Mouse (Mus musculus): Measurements from ENCODE around the gene Serpina12. TPM values are rescaled to one million over a fixed set of nuclear protein-coding genes. Genes with fewer than 3 reads are reported as not detected.

Serpina12 gene
- polyA plus RNA-seq, 1 experiment from 2014 or later = not detected

Other genes with a start within 250 kb of the Serpina12 start
- gene Serpina1b, start 214.1 kb downstream of the Serpina12 start, polyA plus RNA-seq (2016; fragmentation: Nextera tagmentation; extraction: Ambion mirVana) = 0.10 TPM in 1 of 2 replicates, not detected in the other
- not detected in 2 replicates for gene Serpina1a, start 180.9 kb downstream of the Serpina12 start, polyA plus RNA-seq (2016; fragmentation: Nextera tagmentation; extraction: Ambion mirVana)
- gene Serpina1c, start 139.6 kb downstream of the Serpina12 start, polyA plus RNA-seq (2016; fragmentation: Nextera tagmentation; extraction: Ambion mirVana) = not detected in 2 replicates
- not detected in 2 replicates for gene Serpina1e, start 85.5 kb downstream of the Serpina12 start, polyA plus RNA-seq (2016; fragmentation: Nextera tagmentation; extraction: Ambion mirVana)
- gene Serpina11, start 54.5 kb downstream of the Serpina12 start, polyA plus RNA-seq (2016; fragmentation: Nextera tagmentation; extraction: Ambion mirVana) = not detected in 2 replicates
- gene Serpina9, start 30.7 kb downstream of the Serpina12 start, polyA plus RNA-seq (2016; fragmentation: Nextera tagmentation; extraction: Ambion mirVana) = not detected in 2 replicates
- not detected in 2 replicates for gene Serpina5, start 56.7 kb upstream of the Serpina12 start, polyA plus RNA-seq (2016; fragmentation: Nextera tagmentation; extraction: Ambion mirVana)
- not detected in 2 replicates for gene Serpina3a, start 68.3 kb upstream of the Serpina12 start, polyA plus RNA-seq (2016; fragmentation: Nextera tagmentation; extraction: Ambion mirVana)
- not detected in 2 replicates for gene Serpina3b, start 83.6 kb upstream of the Serpina12 start, polyA plus RNA-seq (2016; fragmentation: Nextera tagmentation; extraction: Ambion mirVana)
- not detected in 2 replicates for gene Serpina3c, start 109.4 kb upstream of the Serpina12 start, polyA plus RNA-seq (2016; fragmentation: Nextera tagmentation; extraction: Ambion mirVana)
- 0.11 and 0.32 TPM in 2 replicates for gene Serpina3f, start 170.1 kb upstream of the Serpina12 start, polyA plus RNA-seq (2016; fragmentation: Nextera tagmentation; extraction: Ambion mirVana)
- 0.11 TPM in 1 of 2 replicates, not detected in the other for gene Serpina3g, start 191.8 kb upstream of the Serpina12 start, polyA plus RNA-seq (2016; fragmentation: Nextera tagmentation; extraction: Ambion mirVana)
- gene Serpina3i, start 218.7 kb upstream of the Serpina12 start, polyA plus RNA-seq (2016; fragmentation: Nextera tagmentation; extraction: Ambion mirVana) = not detected in 2 replicates